Mouse (Mus musculus) G1E-ER4 (cell line): ENCODE measurements around the gene Fahd1. TPM values are rescaled to one million over a fixed set of nuclear protein-coding genes. Genes with fewer than 3 reads are reported as not detected.

ENCODE experiments used
- GATA1 ChIP-seq: IDR thresholded peaks from one replicate; pipeline ENCODE4 v1.8.0; 2012; ENCODE audit warnings: low read length, inconsistent platforms
- polyA plus RNA-seq: library from polyadenylated mRNA; stranded (reverse); fragments of >175 nt; gene quantifications from 2 replicates; pipeline ENCODE4 v1.2.3, GENCODE M21; 2012

Gene Fahd1
- polyA plus RNA-seq: 5.3 and 5.9 TPM in 2 replicates

DNA sequence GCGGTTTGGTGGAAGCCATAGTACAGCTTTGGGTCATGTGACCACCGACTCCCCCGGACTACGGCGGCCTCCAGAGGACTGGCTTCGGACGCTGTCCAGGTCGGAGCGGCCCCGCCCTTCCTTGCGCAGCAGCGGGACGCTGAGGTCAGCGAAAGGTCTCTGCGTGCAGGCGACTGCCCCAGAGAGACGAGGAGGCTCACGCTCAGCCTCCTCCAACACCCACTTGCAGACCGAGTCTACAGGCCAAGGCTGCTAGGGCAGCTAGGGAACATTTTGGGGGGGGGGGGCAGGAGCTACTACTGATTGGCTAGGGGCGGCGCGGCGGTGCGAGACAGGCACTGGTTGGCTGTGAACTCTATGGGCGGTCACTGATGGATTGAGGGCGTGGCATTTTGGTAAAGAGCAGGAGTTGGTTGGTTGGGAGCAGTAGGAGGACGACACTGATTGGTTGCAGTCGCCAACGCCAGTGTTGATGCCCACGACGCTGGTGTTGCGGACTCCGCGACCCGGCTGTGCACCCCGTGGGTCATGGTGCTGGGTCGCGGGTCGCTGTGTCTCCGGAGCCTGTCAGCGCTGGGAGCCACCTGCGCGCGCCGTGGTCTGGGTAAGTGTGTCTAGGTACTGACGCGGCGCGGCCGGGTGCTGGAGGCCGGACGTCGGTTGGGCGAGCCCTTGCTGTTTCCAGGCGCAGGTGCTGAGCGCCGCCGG lies at the start of gene Fahd1:
Fahd1 (minus strand) TSS at position 300 of the 708 bp plus-strand sequence.
- TF ChIP-seq GATA1: no peak

DNA sequence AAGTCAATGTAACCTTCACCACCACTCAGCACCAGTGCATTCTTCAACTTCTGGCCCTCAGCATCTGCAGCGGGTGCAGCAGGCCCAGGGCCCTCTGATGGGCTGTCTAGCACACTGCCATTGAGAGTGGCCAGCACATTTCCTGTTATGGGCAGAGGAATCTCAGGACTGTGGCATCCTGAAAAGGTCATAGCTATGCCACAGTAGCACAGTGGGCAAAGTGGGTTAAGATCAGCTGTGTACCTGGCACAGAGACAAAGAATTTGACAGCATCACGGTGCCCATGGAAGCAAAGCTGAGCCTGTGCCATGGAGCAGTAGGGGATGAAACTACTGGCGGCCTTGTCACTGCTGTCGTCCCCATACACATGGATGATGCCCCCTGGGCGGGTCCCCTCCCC lies 49.0 kb upstream of the Fahd1 start:
- TF ChIP-seq GATA1: no peak

DNA sequence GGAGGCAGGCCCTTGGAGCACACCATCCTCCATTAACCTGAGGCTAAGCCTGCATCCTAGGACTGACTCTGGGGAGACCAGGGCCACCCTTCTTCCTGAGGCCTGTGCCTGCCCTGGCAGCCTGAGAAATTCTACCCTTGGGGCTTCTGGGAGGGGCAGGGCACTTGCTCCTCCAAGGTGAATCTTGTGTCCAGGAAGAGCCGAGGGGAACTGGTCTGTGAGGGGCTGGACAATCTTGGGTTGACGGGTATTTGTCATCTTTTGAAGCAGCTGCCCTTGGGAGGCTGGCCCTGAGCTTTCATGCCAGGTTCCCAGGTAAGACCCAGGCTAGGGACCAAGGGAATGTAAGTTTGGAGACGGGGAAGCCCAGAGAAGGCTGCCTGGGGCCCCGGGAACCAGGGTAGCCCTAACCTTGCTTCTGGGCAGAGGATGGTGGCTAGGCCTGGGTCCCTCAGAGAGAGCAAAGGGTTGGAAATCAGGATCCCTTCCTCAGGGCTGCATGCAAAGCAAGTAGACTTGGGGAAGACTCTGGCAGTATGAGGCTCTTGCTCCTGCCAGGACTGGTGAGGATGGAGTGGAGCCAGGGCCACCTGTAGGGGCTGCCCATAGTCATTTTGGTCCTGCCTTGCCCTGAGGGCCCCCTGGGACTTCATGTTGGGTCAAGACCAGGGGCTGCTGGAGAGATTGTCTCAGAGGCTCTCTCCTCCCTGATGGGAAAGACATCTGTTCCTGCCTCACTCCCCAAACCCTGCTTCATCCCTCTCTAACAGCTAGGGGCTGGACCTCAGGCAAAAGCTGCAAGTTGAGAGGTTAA lies 48.1 kb upstream of the Fahd1 start:
- no peak for TF ChIP-seq GATA1

DNA sequence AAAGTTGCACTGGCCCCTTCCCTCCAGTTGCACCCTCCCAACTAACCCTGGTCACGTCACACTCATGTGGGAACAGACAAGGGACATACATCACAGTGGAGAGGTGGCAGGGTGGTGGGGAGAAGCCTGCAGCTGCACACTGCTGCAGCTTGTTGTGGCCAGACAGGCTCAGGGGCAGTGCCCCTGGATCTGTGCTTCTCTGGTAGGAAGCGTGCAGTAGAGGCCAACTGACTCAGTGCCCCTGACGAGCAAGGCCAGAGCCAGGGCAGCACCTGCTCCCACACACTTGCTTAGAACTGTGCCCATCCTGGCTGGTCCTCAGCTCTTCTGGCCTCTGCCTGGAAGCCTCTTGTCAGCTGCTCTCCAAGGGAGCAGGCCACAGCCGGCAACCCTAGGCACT lies 47.4 kb upstream of the Fahd1 start:
- no peak for TF ChIP-seq GATA1

GRCm38 (mm10) chr17:24896993-24897269 lies 46.8 kb upstream of the Fahd1 start:
- TF ChIP-seq GATA1: no peak

DNA sequence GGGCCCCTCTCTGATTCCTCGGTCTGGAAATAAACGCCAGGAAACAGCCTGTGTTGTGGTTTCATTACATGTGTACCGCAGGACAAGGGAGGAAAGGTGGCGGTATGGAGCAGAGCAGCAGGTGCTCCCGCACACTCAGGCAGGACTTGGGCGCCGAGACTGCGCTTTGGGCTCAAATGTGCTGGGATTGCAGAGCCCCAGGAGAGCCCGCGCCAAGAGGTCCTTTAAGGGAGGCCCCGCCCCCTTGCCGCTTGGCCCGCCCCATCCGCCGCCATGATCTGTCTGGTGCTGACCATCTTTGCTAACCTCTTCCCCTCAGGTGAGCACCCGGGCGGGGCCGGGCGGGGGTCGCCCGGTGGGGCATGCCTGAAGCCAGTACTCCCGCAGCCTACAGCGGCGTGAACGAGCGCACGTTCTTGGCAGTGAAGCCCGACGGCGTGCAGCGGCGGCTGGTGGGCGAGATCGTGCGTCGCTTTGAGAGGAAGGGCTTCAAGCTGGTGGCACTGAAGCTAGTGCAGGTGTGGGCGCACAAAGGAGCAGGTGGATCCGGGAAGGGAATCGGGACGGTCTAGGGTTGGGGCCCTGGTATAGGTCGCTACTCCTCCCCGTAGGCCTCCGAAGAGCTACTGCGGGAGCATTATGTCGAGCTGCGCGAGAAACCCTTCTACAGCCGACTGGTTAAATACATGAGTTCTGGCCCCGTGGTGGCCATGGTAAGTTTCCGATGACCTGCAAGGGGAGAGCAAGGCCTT lies 46.3 kb upstream of the Fahd1 start, which contains the start of gene Nme3:
Nme3 (plus strand) TSS at position 260 of the 752 bp plus-strand sequence.
- no peak for TF ChIP-seq GATA1

- TF ChIP-seq GATA1: no peak
Observed at GRCm38 (mm10) chr17:24895571-24896240, 45.5 kb upstream of the Fahd1 start.

DNA sequence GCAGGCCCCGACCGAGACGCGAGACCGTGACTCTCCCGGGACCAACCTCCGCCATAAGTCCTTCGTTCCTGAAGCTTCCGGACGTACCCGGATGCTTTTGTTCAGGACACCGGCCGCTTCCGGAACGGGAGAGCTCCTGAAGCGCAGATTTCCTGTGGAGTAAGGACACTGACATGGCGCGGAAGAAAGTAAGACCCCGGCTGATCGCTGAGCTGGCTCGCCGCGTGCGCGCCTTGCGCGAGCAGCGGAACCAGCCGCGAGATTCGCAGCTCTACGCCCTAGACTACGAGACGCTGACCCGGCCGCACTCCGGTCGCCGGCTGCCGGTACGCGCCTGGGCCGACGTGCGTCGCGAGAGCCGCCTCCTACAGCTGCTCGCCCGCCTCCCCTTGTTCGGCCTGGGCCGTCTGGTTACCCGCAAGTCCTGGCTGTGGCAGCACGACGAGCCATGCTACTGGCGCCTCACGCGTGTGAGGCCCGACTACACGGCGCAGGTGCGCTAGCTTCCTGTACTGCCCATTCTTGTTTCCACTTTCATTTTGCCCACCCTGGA lies 44.9 kb upstream of the Fahd1 start, which contains the start of the genes Eme2 and Mrps34:
Eme2 (minus strand) TSS at position 93 of the 553 bp plus-strand sequence.
Mrps34 (plus strand) TSS at position 122 of the 553 bp plus-strand sequence.
- TF ChIP-seq GATA1: no peak

DNA sequence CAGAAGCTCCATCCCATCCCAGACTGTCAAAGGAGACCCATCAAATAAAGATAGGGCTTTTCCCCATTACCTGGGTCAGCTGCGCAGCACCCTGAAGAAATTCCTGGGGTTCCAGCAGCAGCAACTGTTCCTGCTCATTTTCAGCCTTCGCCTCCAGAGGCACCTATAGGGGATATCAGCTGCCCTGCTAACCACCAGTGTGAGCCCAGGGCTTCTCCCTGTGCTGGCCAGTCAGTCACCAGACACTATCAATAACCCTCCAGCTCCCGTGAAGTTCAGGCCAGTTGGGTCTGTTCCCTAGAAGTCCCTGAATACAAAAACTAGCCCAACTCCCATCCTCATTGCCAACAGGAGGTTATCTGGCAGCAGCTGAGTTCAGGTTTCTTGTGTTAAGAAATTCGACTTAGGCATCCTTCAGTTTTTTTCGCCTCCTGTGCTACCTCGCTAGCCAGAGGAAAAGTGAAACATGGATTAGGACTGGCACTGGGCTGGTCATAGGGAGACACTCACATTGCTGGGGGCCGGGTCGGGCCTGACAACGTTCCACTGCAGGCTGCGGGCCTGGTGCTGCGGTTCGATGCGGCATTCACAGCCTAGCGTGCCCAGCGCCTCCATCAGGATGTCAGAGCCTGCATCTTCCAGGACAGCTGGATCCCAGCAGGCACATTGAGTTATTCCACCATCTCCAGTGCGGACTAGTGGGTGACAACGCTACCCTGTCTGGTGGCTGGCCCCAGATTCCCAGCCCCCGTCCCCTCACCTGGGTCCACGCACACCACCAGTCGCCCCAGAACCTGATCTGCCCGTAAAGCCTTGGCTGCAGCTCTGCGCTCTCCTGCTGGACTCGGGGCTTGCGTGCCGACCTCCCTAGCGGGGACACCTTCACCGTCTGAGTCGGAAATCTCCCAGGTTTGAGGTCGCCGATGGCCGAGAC lies 44.2 kb upstream of the Fahd1 start:
- TF ChIP-seq GATA1: no peak

DNA sequence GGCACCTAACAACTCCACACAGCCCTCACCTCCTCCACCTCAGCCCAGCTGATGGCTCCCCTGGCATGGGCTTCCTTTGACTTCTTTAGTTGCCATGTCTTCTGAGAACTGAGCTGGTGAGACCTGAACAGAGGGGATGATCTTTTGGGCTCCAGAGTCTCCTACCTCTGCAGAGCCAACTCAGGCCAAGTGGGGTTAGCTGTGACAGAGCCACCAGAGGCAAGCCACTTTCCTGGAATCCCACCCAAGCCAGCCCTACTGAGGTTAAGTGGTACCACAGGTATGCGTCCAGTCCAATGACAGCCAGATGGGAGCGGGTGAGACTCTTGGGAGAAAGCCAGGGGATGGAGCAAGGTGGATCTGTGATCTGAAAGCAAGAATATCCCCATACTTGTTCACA lies 43.1 kb upstream of the Fahd1 start:
- no peak for TF ChIP-seq GATA1

- no peak for TF ChIP-seq GATA1
Observed at GRCm38 (mm10) chr17:24892785-24893184, 42.6 kb upstream of the Fahd1 start.

GRCm38 (mm10) chr17:24891321-24891720 lies 41.2 kb upstream of the Fahd1 start:
- no peak for TF ChIP-seq GATA1

- no peak for TF ChIP-seq GATA1
Observed at GRCm38 (mm10) chr17:24890151-24891092, 40.3 kb upstream of the Fahd1 start.

DNA sequence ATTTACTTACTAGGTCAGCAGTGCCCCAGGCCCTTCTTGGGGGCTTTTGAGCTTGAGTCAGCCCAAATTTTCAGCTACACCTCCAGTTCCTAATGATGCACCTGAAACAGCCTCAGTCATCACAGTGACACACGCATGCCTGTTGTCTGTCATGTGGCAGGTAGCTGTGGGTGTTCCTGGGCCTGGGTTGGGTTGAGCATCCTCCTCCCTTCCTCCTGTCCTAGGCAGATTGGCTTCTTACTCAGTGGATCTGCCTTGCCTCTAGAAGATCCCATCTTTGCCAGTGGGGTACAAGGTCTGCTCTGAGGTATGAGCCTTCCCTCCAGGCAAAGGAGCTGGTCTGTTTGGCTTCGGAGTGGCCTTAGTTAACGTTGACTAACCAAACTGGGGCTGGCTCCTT lies 38.7 kb upstream of the Fahd1 start:
- no peak for TF ChIP-seq GATA1
